Mouse (Mus musculus) Patski (cell line): ENCODE data around the gene Fip1l1. TPM values are rescaled to one million over a fixed set of nuclear protein-coding genes. Genes with fewer than 3 reads are reported as not detected.

Experiments
- ATAC-seq: fragments of 100-300 bp; one replicate; pipeline ENCODE4 v1.8.0; 2021
- CTCF ChIA-PET: fragments of 350-600 bp; sonication (Branson Sonifier 250); formaldehyde crosslinking; loops from one replicate; lab custom pipeline; 2022; ENCODE audit warnings: inconsistent platforms; lab: Charles Lee
- POLR2A ChIA-PET: fragments of 350-600 bp; sonication (Branson Sonifier 250); formaldehyde crosslinking; loops from one replicate; lab custom pipeline; 2022; ENCODE audit warnings: antibody characterized with exemption, inconsistent platforms; lab: Charles Lee
- DNase-seq: peaks from one replicate; pipeline ENCODE4 v3.0.0-alpha.2; 2011; ENCODE audit warnings: low read depth, low spot score
- H3K27me3 ChIP-seq: fragments of 371-371 bp; one replicate; pipeline ENCODE4 v1.5.1; 2021
- CTCF ChIP-seq: fragments of 100-300 bp; IDR thresholded peaks from one replicate; pipeline ENCODE4 v1.5.1; 2021
- in situ Hi-C: fragments of 300-500 bp; cut with MboI; formaldehyde crosslinking; loops from 3 replicates; pipeline ENCODE4 v1.11.1; 2018; ENCODE audit warnings: low pct_unique_long_range_greater_than_20kb, mixed read lengths
- polyA plus RNA-seq: library from polyadenylated mRNA; unstranded; gene quantifications from one replicate; pipeline ENCODE4 v1.2.3, GENCODE M21; 2021

The Fip1l1 gene
- 96.7 TPM for polyA plus RNA-seq

DNA sequence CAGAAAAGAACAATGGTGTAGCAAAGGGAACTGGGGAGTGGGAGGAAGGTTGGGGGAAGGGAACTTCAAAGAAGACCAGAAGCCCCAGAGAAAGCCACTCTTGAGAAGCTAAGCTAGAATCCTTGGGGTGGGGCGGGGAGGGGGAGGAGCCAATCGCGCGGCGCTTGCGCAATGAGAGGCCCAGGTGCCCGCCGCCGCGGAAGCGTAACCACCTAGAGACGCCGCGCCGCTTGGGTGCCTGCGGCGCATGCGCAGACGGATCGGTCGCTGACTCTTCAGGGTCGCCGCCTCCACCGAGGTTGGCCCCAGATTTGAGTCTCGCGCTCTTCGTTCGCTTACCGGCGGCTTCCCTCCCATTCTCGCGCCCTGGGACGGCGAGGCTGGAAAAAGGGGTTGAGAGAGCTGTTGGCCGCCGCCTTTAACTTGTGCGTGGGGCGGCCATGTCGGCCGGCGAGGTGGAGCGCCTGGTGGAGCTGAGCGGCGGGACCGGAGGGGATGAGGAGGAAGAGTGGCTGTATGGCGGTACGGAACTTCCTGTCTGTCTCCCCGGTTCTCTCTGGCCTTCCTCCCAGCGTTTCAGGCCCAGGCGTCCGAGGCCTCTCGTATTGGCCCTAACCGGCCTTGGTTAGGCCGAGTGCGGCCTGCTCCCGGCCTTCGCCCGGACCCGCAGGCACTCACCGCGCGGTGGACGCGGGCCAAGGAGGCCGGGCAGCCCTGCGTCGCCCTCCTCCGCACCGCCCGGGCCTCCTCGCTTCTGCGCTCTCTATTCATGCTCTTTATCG, at the start of gene Fip1l1:
Fip1l1 (plus strand) TSS at position 210 of the 782 bp plus-strand sequence.
- DNase-seq (peak; percentile 69), ATAC-seq (peak; percentile 84)
- POLR2A ChIA-PET: interaction anchor here (0.7 to 1.2 kb wide), 2 partner anchors 22 to 601 kb away, joined by 3 to 4 read pairs; no protein-coding TSS in a partner anchor
- H3K27me3 ChIP-seq: no peaks in the 10 kb centered on the region
- in situ Hi-C loops: no loop called here
- no peak for TF ChIP-seq CTCF
- CTCF ChIA-PET: no interaction called here

DNA sequence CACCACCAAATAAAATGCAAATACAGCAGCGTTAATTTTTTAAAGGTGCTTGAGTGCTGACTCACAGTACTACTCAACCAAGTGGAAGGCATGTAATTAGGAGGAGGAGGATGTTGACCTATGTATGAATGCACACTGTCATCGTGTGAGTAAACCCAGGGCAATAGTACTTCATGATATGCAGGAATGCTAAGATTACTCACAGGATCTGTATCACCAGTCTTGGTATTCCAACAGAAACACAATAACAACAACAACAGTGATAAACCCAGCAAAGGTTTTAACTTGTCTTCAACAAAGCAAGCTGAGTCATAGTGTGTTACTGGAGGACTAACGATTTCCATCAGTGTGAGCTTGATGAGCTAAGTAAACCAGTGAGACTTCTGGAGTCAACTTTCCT, 42.5 kb upstream of the Fip1l1 start:
- CTCF ChIA-PET: interaction anchor here (0.8 to 2.3 kb wide), 3 partner anchors 10 to 522 kb away, joined by 3 to 14 read pairs (median 3); no protein-coding TSS in a partner anchor
- DNase-seq (peak; percentile 22), ATAC-seq (peak; percentile 85)
- POLR2A ChIA-PET: no interaction called here
- H3K27me3 ChIP-seq: no peaks in the 10 kb centered on the region
- TF ChIP-seq CTCF: no peak
- in situ Hi-C loops: no loop called here

DNA sequence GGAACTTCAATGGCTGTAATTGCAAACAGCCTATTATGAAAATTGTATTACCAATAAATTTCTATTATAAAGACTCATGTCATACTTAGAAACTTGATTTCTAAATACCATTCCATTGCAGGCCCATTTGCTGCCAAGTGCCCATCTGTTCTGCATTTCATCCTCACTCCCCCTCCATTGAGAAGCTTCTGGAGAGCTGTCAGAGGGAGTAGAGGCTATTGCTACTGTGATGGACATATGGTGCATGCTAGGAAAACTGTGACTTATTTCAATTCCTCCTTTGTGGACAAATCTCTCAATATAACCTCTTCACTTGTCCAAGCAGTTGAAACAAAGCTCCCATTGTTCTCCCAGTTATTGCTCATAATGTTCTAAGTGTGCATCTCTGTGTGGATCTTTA, 23.6 kb upstream of the Fip1l1 start:
- POLR2A ChIA-PET: no interaction called here
- ATAC-seq (no peak), DNase-seq (no peak)
- no peak for TF ChIP-seq CTCF
- in situ Hi-C loops: no loop called here
- H3K27me3 ChIP-seq: no peaks in the 10 kb centered on the region
- CTCF ChIA-PET: interaction anchor here (0.7 kb wide), 1 partner anchor 644 kb away, joined by 3 read pairs; no protein-coding TSS in a partner anchor

DNA sequence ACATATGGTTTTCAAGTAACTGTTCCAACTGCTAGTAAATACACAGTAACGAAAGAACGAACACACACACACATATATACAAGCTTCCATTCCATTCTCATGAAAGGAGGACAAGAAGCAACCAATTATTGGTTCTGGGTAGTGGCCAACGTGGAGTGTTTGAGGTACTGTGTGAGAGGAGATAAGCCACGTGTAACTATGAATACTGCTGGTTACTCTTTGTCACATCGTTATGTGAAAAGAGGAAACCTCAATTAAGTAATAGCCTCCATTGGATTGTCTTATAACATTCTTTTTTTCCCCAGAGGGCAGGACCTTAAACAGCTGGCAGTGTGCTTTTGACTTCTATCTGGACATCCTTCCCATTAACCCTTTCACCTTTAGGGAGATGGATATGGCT, 8.2 kb upstream of the Fip1l1 start:
- ATAC-seq (no peak), DNase-seq (no peak)
- POLR2A ChIA-PET: no interaction called here
- in situ Hi-C loops: no loop called here
- TF ChIP-seq CTCF: no peak
- CTCF ChIA-PET: no interaction called here
- H3K27me3 ChIP-seq: no peaks in the 10 kb centered on the region

DNA sequence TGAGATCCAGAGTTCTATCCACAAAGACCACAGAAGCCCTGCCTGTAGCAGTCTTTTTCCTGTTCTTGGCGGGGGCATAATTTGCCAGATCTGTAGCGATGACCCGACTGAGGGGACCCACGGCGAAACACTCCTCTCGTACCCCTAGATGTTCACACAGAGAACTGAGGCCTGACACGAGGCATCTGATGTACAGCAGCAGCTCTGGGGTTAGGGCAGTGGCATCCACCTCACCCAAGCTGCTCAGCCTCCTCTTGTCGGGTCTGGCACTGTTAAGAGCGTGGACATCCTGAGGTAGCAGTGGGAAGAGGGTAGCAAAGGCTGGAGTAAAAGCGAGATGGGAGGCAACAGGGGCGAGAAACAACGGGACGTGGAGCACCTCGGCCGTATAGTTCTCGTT, 4.5 kb upstream of the Fip1l1 start:
- ATAC-seq (no peak), DNase-seq (no peak)
- no peaks in the 10 kb centered on the region for H3K27me3 ChIP-seq
- ChIA-PET POLR2A (no interaction called here), CTCF (interaction anchor here (1.3 kb wide), 1 partner anchor 97 kb away, joined by 3 read pairs; no protein-coding TSS in a partner anchor)
- in situ Hi-C loops: no loop called here
- TF ChIP-seq CTCF: no peak

DNA sequence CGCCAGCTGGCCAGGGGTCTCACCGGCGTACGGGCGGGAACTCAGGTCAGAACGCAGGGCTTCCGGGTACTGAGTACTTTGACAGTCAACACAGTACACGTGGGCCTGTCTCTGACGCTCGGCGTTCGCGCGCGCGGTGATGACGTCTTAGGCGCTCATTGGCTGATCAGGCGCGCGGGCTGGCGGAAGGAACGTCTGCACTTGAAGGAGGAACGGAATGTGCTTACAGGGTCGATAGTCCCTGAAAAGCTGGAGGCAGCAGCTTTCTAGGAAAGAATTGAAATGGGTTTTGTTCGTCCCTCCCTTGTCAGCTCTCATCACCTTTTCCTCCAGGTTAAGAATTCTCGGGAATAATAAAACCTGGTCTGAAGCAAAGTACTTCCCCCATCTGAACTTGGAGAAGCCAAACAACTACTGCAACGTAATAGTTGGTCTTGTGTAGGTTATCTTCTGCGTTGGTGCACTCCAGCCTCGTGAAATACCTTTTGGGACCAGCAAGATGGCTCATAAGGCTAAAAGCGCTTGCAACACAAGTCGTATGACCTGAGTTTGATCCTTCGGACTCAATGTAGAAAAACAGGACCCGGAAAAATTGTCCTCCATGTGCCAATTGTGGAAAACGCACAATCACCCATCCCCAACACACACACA, 3.5 kb upstream of the Fip1l1 start, which contains the start of gene Scfd2:
Scfd2 (minus strand) TSS at position 130 of the 651 bp plus-strand sequence.
- POLR2A ChIA-PET: interaction anchor here (0.6 kb wide), 1 partner anchor 23 kb away, joined by 3 read pairs; no protein-coding TSS in a partner anchor
- CTCF ChIA-PET: interaction anchor here (1.3 kb wide), 1 partner anchor 98 kb away, joined by 3 read pairs; no protein-coding TSS in a partner anchor
- no peak for TF ChIP-seq CTCF
- DNase-seq (peak; percentile 61), ATAC-seq (peak; percentile 75)
- H3K27me3 ChIP-seq: no peaks in the 10 kb centered on the region
- in situ Hi-C loops: no loop called here

DNA sequence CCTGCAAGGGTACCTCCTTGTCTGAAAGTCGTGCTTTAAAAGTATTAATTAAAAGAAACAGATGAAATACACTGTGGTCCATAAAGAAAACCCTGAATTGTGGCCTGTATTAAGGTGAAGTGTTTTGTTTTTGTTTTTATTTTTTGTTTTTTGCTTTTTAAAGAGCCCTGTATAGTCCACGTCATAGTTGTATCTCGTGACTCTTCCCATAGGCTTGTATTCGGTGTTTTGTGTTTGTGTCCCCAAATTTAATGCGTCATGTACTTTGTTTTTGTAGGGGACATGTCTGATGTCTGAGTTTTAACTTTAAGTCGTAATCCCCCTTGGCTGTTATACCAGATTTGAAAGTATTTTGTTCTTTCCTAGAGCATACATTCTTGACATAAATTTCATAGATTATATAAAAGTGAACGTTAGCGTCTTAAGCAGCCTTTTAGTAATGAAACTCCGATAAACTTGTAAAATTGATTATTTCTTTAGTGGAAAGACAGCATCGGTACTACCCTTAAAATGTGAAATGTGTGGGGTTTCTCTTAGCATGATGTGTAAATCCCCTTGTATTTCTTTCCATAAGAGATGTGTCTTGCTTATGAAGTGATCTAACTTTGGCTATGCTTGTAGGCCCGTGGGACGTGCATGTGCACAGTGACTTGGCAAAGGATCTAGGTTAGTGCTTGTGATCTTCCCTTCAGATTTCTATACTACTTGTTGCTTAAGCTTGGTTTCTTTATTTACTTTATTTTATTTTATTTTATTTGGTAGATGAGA, 1.1 kb downstream of the Fip1l1 start:
- no peaks in the 10 kb centered on the region for H3K27me3 ChIP-seq
- no peak for DNase-seq
- POLR2A ChIA-PET: interaction anchor here (1.2 kb wide), 1 partner anchor 21 kb away, joined by 4 read pairs; no protein-coding TSS in a partner anchor
- TF ChIP-seq CTCF: no peak
- no peak for ATAC-seq
- in situ Hi-C loops: no loop called here
- CTCF ChIA-PET: interaction anchor here (0.9 kb wide), 1 partner anchor 12 kb away, joined by 3 read pairs; no protein-coding TSS in a partner anchor

DNA sequence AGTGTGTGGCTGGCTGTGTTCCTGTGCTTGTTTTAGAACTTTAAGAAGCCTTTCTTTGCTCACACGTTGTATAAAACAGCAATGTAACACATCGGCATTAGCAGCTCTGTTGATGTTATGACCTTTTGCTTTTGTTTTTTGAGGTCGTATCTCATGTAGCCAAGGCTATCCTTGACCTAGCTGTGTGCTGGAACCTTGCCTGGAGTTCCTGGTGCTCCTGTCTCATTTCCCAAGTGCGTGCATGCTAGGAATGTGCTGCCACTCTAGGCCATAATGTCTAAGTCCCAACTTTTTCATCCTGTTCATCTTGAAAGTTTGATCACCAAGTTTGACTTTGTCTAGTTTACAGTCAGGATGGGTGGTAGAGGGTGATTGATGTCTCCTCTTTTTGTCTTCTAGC, 10.4 kb downstream of the Fip1l1 start:
- H3K27me3 ChIP-seq: no peaks in the 10 kb centered on the region
- in situ Hi-C loops: no loop called here
- no peak for ATAC-seq
- POLR2A ChIA-PET: no interaction called here
- DNase-seq: no peak
- no peak for TF ChIP-seq CTCF
- CTCF ChIA-PET: interaction anchor here (0.8 kb wide), 1 partner anchor 9 kb away, joined by 3 read pairs; no protein-coding TSS in a partner anchor

DNA sequence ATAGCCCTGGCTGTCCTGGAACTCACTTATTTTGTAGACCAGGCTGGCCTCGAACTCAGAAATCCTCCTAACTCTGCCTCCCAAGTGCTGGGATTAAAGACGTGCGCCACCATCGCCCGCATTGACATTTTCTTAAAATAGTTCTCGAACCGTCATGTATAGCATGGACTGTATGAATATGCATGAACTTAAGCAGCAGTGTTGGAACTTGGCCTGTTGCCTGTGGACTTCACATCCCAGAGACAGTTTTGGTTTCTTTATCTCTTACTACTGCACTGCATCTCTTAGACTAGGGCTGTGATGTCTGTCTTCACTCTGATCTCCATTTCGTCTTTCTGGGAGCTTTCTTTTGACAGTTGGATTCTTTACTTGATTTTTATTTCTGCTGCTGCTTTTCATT, 14.3 kb downstream of the Fip1l1 start:
- no peaks in the 10 kb centered on the region for H3K27me3 ChIP-seq
- TF ChIP-seq CTCF: no peak
- ATAC-seq (no peak), DNase-seq (no peak)
- CTCF ChIA-PET: interaction anchor here (1.2 to 1.6 kb wide), 2 partner anchors 10 to 29 kb away, joined by 3 to 4 read pairs; no protein-coding TSS in a partner anchor
- POLR2A ChIA-PET: no interaction called here
- in situ Hi-C loops: no loop called here

DNA sequence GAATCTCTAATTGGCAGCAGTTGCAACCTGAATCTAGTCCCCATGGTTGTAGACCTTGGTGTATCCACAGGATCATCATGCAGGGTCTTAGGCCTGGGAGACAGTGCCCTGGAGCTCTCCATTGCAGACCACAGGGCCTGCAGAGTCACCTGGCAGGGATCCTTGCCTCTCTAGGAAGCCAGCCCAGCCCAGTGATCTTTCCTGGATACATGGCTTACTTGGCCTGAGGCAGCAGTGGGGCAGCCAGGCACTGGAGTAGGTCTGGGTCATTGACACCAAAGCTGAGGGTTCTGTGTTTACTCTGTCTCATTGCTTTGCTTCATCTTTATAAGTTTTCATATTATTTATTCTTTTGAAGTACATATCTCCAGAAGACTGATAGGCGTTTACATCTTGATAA, 25.9 kb downstream of the Fip1l1 start:
- no peak for TF ChIP-seq CTCF
- DNase-seq (no peak), ATAC-seq (no peak)
- ChIA-PET POLR2A (no interaction called here), CTCF (no interaction called here)
- in situ Hi-C loops: no loop called here
- no peaks in the 10 kb centered on the region for H3K27me3 ChIP-seq
